Mouse (Mus musculus): Measurements from ENCODE around the gene Utrn. TPM values are rescaled to one million over a fixed set of nuclear protein-coding genes. Genes with fewer than 3 reads are reported as not detected.
"Not testable (repeated sequence)": the region's sequence is repeated elsewhere in the genome, so short reads cannot be mapped to it uniquely, and the experiment has no call there.

Utrn gene
- total RNA-seq, 2 experiments from 2014 or later: 77.6 to 80.3 TPM

GRCm38 (mm10) chr10:12615723-12616122 lies 253.4 kb downstream of the Utrn start:
- DNase-seq: no peak
- intact Hi-C loops (cut with DNase I): loop anchor here (2.0 kb wide), 1 partner anchor 397 kb away; no protein-coding TSS in a partner anchor

- intact Hi-C loops (cut with DNase I): loop anchor here (5.0 kb wide), 2 partner anchors 772 to 1252 kb away; no protein-coding TSS in a partner anchor
- no peak for DNase-seq
Observed at GRCm38 (mm10) chr10:12614465-12615199, 254.5 kb downstream of the Utrn start.

GRCm38 (mm10) chr10:12612235-12612863 lies 256.8 kb downstream of the Utrn start:
- intact Hi-C loops (cut with DNase I): loop anchor here (2.0 to 5.0 kb wide), 4 partner anchors 606 to 1250 kb away; no protein-coding TSS in a partner anchor
- DNase-seq: peak; percentile 38 to 55

- intact Hi-C loops (cut with DNase I): loop anchor here (5.0 kb wide), 2 partner anchors 768 to 1248 kb away; no protein-coding TSS in a partner anchor
- no peak for DNase-seq
Observed at GRCm38 (mm10) chr10:12609896-12610295, 259.3 kb downstream of the Utrn start.

- intact Hi-C loops (cut with DNase I): no loop called here
- DNase-seq: no peak
Observed at GRCm38 (mm10) chr10:12608634-12609033, 260.5 kb downstream of the Utrn start.

- intact Hi-C loops (cut with DNase I); DNase-seq: not testable (repeated sequence)
Observed at GRCm38 (mm10) chr10:12607180-12607579, 262.0 kb downstream of the Utrn start.

GRCm38 (mm10) chr10:12595379-12595778 lies 273.8 kb downstream of the Utrn start:
- DNase-seq: no peak
- intact Hi-C loops (cut with DNase I): no loop called here

GRCm38 (mm10) chr10:12594958-12595357 lies 274.2 kb downstream of the Utrn start:
- DNase-seq: no peak
- intact Hi-C loops (cut with DNase I): no loop called here

GRCm38 (mm10) chr10:12593071-12593470 lies 276.1 kb downstream of the Utrn start:
- intact Hi-C loops (cut with DNase I): no loop called here
- no peak for DNase-seq

GRCm38 (mm10) chr10:12591946-12592345 lies 277.2 kb downstream of the Utrn start:
- intact Hi-C loops (cut with DNase I): no loop called here

GRCm38 (mm10) chr10:12588051-12588450 lies 281.1 kb downstream of the Utrn start:
- intact Hi-C loops (cut with DNase I): no loop called here
- DNase-seq: no peak

More at GRCm38 (mm10) chr10:12591946-12592345, 277.2 kb downstream of the Utrn start:
- no peak for DNase-seq

GRCm38 (mm10) chr10:12587318-12587717 lies 281.8 kb downstream of the Utrn start:
- intact Hi-C loops (cut with DNase I): no loop called here
- DNase-seq: no peak

- intact Hi-C loops (cut with DNase I): no loop called here
- DNase-seq: no peak
Observed at GRCm38 (mm10) chr10:12586825-12587224, 282.3 kb downstream of the Utrn start.

- intact Hi-C loops (cut with DNase I): no loop called here
- no peak for DNase-seq
Observed at GRCm38 (mm10) chr10:12586200-12586599, 283.0 kb downstream of the Utrn start.

- no peak for DNase-seq
- intact Hi-C loops (cut with DNase I): no loop called here
Observed at GRCm38 (mm10) chr10:12583473-12583872, 285.7 kb downstream of the Utrn start.

- intact Hi-C loops (cut with DNase I): no loop called here
Observed at GRCm38 (mm10) chr10:12579048-12579447, 290.1 kb downstream of the Utrn start.

GRCm38 (mm10) chr10:12575849-12576435 lies 293.2 kb downstream of the Utrn start:
- intact Hi-C loops (cut with DNase I): no loop called here
- DNase-seq: no peak

More at GRCm38 (mm10) chr10:12579048-12579447, 290.1 kb downstream of the Utrn start:
- DNase-seq: peak; percentile 22 to 23

- no peak for DNase-seq
- intact Hi-C loops (cut with DNase I): no loop called here
Observed at GRCm38 (mm10) chr10:12574760-12575159, 294.4 kb downstream of the Utrn start.

GRCm38 (mm10) chr10:12573601-12574000 lies 295.6 kb downstream of the Utrn start:
- intact Hi-C loops (cut with DNase I): no loop called here

GRCm38 (mm10) chr10:12572759-12573158 lies 296.4 kb downstream of the Utrn start:
- intact Hi-C loops (cut with DNase I): no loop called here

More at GRCm38 (mm10) chr10:12573601-12574000, 295.6 kb downstream of the Utrn start:
- peak; percentile 35 to 37 for DNase-seq

GRCm38 (mm10) chr10:12564425-12564824 lies 304.7 kb downstream of the Utrn start:
- no peak for DNase-seq
- intact Hi-C loops (cut with DNase I): no loop called here

More at GRCm38 (mm10) chr10:12572759-12573158, 296.4 kb downstream of the Utrn start:
- DNase-seq: no peak

Measured in heart, postnatal 10 days (tissue).